Mouse (Mus musculus) right cerebral cortex, postnatal 25 days (tissue): ENCODE measurements at regions not wholly inside any gene's neighbourhood (a gene's known extent, or its start where the extent isn't known, plus 50 kb on each side); places are given as distances from the start of the nearest gene placed in this dataset.
A peak's percentile ranks its signal among the peaks of the same experiment; 100 is the strongest.

Experiments
- DNase-seq: peaks from one replicate; pipeline ENCODE4 v3.0.0; 2022

DNA sequence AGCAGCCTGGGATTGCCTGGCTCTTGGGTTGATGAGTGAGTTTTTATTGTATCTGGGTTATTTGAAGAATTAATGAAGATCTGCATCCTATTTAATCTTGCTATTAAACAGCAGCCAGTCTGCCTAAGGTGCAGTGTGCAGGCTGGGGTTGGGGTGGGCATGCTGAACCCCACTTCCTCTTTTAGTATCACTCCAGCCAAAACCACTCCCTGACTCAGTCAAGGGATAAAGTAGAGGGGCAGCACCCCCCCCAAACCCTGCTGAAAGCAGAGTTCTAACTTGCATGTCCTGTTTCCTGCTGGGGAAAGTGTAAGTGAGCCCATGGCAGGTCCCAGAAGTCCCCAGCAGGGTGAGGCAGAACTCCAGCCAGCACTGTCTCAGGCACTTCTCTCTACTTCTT is 292.7 kb upstream of the Rtl1 start:
- no peak for DNase-seq

DNA sequence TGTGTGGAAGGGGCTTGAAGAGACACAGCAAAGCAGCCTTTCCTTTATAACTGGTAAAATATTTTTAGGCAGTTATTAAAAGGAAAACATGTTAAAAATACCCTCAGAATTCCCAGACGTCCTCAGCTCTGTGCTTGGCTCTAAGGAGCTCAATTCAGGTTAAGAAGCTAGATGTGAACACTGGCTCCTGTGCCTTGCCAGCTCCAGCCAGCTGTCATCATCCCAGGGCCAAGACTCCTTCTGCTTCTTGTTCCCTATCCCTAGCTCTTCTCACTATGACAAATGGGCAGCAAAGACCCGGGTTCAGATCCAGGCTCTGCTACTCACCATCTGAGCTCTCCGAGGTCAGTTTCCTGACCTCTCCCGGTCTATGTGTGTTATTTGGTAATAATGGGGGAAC is 293.5 kb upstream of the Rtl1 start:
- no peak for DNase-seq

DNA sequence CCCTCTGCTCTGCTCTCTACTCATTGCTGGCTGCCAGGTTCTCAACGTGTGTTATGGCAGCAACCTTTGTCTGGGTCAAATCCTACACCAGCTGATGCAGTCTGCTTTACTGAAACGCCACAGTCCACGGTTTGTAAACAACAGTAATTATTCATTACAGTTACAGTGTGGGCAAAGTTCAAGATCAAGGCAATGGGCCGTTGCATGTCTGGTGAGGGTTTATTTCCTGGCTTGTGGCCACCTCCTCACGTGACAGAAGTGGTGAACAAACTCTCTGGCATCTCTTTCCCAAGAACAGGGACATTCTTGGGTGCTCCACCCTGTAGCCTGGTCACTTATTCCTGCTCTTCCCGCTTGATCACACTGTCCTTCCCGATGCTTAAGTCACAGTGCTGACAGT is 295.3 kb upstream of the Rtl1 start:
- DNase-seq = no peak

DNA sequence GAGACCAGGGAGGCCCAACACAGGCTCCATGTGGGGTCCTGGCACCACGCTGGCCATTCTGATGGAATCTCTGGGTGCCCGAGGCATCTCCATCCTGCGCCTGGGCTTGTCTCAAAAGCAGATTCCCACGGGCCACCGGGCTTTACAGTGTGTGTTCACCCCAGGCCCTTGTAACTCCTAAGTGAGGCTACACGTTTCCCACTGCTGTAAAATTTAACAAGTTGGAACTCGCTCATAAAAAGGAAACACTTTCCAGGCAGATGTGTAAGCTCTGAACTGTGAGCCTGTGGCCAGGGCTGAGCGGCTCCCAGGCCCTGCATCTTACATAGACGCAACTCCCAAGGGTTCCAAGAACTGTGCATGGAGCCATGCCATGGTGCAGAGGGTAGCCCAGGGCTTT is 296.3 kb upstream of the Rtl1 start:
- DNase-seq = no peak

DNA sequence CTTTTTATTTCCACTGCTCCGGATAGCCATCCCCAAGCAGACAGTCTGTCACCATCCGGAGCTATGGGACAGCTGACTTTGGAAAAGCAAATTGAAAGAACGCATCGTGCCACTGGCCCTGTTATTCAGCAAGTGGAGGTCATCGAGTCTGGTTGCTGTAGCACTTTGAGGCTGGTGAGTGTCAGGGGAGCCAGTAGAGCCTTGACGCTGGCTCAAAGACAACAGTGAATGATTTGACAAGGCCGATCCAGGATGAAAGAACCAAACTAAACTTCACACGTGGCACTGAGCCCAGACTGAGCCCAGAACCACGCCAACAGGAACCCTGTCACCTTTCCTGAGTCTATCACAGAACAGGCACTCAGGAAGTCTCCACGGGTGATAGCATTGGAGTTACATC is 296.8 kb upstream of the Rtl1 start:
- DNase-seq = no peak

DNA sequence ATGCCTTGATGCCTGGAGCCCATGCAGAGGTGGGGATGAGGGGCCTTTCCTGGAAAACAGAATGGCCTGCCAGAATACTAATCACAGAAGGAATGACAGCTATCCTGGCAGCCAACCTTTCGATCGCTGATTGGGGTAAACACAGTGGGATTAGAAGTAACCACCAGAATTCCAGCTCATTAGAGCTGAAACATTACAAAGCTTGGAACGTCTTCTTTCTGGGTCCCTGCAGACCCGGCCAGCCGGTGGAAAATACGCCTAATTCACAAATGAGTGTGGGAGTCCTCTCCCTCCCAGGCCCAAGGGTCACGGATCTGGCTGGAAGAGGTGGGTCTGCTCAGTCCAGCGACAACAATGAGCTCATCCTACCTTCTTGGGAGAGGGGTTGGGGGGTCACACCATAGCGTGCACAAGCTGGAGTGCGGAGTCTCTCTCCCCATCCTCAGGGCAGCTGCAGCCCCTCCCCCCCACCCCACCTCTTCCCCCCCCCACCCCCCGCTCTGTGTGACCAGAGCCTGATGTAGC is 297.8 kb upstream of the Rtl1 start:
- DNase-seq = no peak

DNA sequence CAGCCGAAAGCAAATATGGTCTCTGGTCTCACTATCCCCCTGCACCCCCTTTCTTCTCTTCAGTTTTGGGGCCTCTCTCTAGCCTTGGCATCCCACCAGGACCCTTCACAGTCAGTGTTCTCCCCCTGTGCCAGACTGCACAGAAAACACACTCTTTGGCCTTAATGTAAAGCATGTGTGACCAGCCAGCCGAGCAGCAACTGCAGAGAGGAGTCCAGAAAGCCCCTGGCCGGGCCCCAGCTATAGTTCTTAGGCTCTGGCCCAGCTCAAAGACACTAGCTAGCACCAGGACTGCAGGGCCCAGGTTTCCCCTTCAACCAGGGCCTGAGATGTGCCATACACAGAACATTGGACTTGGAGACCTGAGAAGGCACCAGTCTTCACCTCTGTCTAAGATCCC is 299.3 kb upstream of the Rtl1 start:
- DNase-seq = no peak

DNA sequence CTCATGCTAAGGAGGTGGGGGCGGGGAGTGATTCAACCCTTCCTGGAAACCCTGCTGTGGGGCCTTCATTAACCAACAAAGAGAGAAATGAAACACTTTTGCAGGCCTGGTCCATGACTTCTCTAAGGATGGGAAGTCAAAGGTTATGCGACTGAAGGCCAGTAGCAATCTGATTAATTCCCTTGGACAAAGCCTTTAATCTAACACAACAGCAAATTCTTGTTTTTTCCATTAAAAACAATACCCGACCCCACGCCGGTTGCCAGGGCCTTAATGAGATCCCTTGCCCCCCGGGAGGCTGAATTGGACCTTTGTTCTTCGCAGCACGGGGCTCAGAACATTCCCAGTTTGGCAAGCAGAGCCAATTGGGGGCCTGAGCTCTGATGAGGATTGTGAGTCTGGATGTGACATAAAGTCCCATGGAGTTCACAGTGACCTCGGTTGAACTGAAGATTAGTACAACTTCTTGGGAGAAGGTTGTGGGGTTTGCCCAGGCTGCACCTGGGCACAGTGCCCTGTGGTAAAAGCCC is 310.9 kb upstream of the Rtl1 start:
- no peak for DNase-seq

DNA sequence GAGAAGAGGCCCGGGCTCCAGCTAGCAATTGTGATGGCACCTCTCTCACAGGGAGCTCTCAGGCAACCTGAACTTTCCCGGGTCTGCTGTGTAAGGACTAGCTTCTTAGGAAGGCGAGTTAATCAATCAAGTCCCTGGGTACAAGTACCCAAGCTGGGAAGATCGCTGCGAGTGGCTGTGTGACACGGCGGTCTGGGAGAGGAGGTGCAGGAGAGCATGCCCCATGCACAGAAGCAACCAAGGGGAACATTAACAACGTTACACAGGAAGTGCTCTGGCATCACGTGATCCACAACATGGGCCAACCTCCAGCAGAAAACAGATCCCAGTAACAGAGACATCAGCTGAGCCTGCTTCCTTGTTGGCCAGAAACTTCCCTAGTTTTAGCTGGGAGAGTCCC is 311.4 kb upstream of the Rtl1 start:
- DNase-seq = no peak

DNA sequence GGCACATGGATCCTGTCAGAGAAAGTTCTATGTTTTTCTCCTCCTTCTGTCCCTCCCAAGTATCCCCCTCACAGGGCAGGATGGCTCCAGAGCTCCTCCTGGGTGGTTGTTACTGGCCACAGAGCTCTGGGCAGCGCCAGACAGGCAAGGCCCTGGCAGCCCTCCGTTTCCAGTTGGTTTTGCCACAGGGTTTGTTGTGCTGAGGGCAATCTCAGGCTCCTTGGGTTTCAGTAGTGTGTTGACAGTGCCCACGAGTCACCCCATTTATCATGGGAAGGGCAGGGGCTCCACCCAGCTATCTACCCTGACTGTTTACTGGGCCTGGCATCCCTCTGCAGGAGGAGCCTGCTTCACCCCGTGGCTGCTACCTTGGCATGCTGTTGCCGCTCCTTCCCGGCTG is 317.6 kb upstream of the Rtl1 start:
- DNase-seq = no peak

DNA sequence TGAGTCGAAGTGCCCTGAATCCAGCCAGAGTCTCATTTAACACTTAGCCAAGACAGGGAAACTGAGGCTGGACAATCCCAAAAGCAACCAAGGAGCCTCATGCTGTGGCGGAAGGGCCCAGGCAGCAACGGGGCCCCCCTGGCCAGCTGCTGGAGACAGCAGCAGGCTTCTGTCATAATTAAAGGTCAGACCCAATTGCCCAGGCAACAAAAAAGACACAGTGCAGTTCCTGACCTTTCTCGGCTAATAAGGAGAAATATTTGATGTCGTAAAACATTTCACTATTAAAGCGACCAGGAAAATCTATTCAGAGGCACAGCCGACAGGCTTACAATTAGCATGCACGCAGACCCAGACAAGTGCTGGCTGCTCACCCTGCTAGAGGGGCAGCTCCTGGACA is 318.8 kb upstream of the Rtl1 start:
- no peak for DNase-seq

DNA sequence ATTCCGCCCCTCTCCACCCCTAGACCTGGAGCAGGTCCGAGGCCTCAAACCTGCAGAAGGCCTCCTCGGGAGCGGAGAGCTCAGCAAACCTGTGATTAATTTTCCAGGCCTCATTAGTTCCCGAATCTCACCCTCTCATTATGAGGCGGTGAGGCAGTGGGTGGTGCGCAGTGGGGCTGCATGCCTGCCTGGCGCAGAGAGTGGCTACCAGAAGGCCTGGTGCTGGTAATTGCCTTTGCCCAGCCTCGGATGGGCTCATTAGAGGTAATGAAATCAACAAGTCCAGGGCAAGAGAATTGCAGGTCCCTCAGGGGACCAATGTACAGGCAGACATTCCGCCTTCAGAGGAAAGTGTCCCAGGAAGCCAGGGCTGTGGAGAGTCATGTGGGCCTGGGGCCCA is 322.0 kb upstream of the Rtl1 start:
- no peak for DNase-seq

DNA sequence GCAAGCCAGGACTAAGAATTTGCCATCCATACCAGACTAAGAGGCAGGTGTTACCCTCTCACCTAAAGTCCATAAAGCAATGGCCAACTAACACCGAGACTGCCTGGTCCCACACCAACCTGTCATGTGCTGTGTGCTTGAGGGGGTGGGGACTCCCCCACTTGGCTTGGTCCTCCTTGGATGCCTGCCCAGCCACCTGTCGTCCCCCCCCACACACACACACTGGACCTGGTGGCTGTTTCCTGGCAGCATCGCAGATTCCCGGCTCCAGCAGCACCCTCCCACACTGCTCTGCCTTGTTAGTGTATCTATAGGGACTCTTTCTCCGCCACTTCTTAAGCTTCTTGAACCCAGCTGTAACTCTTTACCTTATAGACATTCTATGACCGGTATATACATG is 325.7 kb upstream of the Rtl1 start:
- DNase-seq = peak; percentile 33

DNA sequence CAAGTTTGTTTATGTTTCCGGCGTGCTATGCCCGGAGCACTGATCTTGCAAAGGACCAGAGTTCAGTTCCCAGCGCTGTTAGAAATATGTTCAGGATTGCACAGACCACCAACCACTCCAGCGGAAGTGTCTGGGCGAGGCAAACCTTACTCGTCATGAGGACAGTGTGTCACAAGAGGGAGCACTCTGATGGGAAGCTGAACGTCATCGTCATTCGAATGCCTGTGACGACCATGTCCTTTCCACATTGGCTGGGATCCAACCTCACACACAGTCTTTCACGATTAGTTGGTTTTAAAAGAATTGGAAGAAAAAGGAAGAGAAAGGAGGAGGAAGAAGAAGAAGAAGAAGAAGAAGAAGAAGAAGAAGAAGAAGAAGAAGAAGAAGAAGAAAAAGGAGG is 326.5 kb upstream of the Rtl1 start:
- no peak for DNase-seq

DNA sequence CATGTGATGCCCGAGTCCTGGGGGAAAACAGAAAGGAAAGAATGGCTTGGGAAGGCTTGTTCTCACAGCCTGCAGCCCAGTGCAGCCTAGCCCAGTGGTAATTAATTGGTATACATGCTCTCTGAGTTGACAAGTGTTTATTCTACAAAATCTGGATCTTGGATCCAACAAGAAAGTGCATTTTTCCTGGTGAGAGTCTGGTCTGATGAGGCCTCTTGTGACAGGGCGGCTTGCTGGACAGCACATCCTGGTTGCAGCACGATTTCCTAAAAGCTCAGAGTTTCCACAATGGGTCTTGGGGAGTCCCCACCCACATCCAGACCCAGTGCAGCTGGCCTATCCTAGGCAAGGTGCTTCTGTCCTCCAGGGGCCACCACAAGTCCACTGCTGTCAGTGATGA is 332.7 kb upstream of the Dio3 start:
- DNase-seq = no peak

DNA sequence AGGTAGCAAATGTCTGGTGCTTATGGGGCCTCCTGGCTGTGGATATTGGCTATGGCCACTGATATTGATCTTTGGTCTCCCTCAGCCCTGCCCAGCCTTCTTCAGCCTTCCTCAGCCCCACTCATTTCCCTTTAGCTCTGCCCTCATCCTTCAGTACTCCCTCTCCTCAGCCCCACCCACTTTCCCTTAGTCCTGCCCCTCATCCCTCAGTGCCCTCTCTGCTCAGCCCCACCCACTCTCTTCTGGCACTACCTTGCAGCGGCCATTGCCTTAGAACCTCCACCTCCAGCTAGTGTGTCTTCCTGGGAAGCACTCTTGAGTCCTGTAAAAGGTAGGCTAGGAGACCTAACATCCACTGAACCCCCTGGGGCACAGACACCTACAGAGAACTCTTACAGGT is 331.9 kb upstream of the Dio3 start:
- no peak for DNase-seq

DNA sequence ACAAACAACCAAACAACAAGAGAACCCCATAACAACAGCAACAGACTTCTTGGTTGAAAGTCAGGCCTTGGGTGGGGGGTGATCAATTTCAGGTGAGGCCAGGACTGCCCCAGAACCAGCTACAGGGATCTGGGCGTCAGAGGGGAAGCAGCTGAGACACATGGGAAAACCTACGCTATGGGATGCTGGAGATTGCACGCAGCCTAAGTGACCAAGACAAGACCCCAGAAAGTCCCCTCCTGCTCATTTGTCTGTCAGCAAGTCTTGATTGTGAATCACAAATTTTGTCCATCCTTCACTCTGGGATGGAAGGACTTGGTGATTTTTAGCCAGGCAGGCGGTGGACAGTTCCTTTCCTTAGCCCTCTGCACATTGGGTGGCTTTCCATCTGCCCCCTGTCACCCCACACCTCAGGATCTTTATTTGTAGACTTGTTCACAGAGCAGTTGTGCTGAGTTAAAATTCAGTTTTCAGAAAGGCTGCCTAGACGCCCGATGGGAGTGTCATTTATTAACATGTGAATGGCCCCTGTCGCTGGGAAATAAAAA is 330.9 kb upstream of the Dio3 start:
- no peak for DNase-seq

DNA sequence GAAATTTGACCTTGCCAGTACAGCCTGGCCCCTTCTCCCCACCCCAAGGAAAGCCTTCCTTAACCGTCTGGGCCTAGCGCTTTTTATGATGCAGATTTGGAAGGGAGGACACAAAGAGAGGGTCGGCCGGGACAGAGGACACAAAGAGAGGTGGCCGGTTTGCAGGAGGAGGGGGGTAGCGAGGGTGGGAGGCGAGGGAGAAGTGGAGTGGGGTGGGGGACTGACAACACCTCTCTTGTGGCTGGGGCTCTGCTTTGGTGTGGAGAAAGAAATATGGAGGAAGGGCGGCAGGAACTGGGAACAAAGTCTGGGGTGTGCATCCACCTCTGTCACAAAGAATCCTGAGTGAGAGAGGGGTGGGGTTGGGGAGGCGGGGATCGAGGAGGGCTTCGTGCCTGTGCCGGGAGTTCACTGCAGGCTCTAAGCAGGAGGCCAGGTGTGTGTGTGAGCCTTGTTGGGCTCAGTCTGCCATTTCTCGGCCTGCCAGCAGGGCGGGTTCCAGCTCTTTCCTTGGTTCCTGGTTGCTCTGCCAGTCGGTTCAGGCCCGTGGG is 330.4 kb upstream of the Dio3 start:
- no peak for DNase-seq

DNA sequence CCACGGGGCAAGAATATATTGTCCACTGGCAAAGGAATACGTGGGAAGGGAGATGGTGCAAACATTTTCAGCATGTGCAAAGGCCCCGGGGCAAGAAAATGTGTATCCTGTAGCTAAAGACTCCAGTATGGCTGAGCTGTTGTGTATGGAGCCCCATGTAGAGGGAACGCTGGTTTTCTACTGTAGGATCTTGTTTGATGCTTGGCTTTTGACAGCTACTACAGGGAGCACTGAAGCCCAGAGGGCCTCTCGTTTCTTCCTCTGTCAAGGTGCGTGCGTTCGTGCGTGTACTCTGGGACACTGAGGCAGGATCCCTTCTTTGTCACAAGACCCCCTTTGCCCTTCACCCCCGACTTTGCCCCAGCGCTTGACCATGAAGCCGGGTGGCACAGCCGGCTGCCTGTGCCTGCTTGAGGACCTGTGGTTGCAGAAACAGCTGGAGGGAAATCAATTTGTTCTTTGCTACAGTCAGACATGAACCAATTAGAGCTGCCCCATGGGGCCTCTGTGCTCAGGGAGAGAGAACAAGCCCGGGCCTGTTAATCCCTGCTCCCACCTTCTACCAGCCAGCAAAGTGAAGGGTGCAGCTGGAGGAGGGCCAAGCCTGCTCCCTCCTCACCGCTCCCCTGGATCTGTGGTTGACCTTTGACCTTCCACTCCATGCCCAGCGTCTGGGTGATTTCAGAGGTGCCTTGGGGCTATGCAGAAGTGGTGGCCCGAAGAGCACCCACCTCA is 329.5 kb upstream of the Dio3 start:
- DNase-seq = no peak

DNA sequence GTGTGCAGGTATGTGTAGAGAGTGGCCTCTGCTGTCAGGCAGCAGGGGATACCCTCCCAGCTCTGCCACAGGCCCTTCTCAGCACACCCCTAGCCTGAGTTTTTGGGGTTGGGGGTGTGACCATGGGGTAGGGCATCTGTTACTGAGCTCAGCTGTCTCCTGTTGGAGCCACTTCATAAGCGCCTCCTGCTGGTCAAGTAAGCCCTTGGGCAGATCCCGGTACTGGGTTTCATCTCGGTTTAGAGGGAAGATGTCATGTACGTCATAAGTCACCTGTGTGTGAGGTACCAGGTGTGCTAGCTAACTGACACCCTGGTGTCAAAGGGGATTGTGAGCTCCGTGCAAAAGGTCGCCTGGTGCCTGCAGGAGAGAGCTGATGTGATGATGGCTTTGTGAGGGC is 328.2 kb upstream of the Dio3 start:
- no peak for DNase-seq

DNA sequence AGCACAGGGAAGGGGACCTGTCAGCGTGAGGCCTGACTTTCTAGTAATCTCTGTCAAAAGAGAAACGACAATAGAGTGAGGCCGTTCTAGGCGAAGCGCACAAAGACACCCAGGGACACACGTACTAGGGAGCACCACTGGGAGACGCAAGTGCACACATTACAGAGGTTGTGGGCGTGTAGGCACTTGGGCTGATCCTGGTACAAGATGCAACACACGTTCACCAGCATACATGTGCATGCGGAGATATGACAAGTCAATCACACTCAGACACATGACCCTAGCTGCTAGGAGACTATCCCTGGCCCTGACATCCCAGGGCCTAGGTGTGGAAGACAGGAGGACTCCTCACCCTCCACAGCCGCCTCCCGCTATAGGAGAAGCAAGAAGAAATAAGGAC is 327.4 kb upstream of the Dio3 start:
- DNase-seq = no peak

DNA sequence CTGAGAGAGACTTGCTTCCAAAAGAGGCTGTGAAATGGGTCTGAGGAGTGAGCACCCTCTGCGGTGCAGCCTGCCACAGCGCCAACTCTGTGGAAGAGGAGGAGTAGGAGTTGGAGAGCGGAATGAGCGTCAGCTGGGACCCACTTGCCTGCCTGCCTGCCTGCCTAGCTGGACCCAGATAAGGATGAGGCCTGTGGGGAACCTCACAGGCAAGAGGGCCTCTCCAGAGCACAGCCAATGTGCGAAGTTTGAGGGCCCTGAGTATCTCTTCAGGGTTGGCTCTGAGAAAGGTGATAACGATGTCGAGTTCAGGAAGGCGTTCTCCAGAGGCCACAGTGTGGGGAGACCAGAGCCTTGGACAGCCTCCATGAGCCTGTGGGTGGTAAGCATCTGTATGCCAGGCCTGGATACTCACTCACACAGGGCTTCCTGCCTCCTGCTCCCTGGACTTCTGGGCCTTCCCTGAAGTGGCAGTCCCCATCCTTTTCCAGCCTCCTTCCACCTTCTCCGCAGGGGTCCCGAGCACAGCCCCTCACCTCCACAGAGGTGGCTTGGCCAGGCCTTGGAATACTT is 326.9 kb upstream of the Dio3 start:
- no peak for DNase-seq

DNA sequence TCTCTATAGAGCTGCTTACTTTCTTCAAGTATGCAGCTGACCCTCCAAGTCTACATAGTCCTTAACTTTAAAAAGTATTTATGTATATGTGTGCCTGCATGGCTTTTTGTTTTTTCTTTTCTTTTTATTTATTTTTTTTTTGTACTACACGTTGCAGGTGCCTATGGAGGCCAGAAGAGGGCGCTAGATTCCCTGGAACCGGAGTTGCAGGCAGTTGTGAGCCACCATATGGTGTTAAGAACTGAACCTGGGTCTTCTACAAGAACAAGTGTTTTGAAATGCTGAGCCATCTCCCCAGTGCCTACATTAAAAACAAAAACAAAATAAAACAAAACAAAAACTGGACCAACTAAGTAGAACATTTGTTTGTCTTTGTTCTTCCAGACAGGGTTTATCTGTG is 325.9 kb upstream of the Dio3 start:
- no peak for DNase-seq

DNA sequence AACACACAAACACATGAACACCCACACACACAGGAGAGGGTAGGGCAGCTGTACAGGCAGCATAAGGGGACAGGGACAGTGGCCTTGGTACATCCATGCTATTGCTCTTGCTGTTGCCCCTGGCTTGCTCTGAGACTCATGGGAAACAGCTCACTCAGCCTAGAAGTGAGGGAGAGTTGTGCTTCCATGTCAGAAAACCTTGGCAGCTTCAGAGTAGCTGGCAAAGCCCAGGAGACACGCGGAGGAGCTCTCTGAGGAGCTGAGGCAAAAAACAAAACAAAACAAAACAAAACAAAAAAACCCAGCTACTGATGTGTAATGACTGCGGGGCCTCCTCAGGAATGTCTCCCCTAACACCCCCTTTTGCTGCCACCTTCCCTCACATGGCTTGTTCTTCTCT is 321.6 kb upstream of the Dio3 start:
- no peak for DNase-seq
